Mouse (Mus musculus) CD4-positive, CD25-positive, alpha-beta regulatory T cell, adult 4 months (primary cell): ENCODE measurements around the gene Olfr1490. TPM values are rescaled to one million over a fixed set of nuclear protein-coding genes. Genes with fewer than 3 reads are reported as not detected.
"Not testable (repeated sequence)": the region's sequence is repeated elsewhere in the genome, so short reads cannot be mapped to it uniquely, and the experiment has no call there.

Experiments used
- ATAC-seq: one replicate; pipeline ENCODE4 v1.8.0; 2017
- polyA plus RNA-seq, 2 experiments: library from polyadenylated mRNA; unstranded; fragments of 100-300 nt; shearing (Covaris generic); gene quantifications; one replicate each; pipeline ENCODE4 v1.2.1; 2017

Gene Olfr1490
- polyA plus RNA-seq = not detected

DNA sequence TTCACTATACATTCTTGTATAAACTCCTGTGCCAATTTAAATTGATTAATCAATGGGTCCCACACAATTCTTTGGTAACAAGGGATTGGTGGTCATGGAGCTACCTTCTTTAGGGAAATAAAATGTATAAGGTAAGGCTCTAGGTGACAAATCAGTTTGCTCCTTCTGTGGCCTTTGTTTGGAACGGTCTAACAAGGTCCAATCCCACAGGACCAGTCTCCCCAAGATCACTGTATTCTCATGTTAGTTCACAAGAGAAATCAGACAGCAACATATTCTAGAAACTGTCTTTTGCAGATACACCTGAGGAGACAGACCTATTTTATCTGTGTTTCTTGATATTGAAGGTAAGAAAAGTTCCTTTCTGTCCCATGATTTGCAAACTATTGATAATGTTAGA lies at the start of gene Olfr1490:
Gene Olfr1490 (plus strand): TSS at position 301 of the 400 bp plus-strand sequence.
- ATAC-seq = no peak

DNA sequence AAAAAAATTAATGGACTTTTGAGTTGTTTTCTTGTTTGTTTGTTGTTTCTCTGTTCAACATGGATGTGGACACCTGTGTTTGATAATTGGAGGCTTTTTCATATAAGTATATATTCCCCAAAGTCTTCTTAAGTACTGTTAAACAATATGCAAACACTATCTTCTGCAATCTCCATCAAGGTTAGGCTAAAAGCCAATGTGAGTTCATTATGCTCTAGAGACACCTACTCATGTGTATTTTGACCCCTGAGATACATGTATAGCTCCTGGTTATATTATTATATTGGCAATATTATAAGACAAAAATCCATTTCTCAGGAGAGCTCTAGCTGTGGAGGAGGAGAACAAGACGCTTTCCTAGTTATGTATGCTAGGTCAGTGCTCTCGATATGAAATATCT lies 33.8 kb upstream of the Olfr1490 start, which contains the start of gene Olfr1487:
Gene Olfr1487 (plus strand): TSS at position 301 of the 400 bp plus-strand sequence.
- ATAC-seq = not testable (repeated sequence)

DNA sequence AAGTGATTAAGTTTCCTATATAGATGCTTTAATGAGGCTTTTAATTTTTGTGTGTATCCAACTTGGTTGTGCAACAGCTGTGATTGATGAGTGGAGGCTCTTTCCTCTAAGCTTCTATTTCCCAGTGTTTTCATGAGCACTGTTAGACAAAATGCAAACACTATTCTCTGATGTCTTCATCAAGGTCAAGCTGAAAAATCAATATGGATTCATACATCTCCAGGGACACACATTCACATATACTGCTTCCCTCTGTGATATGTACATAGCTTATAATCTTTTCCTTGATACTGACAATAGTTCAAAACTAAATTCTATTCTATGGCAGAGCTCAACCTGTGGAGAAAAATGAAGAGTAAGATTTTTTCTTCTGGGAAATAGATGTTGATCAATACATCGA lies 19.6 kb upstream of the Olfr1490 start, which contains the start of gene Olfr1489:
Gene Olfr1489 (plus strand): TSS at position 301 of the 400 bp plus-strand sequence.
- ATAC-seq = no peak

DNA sequence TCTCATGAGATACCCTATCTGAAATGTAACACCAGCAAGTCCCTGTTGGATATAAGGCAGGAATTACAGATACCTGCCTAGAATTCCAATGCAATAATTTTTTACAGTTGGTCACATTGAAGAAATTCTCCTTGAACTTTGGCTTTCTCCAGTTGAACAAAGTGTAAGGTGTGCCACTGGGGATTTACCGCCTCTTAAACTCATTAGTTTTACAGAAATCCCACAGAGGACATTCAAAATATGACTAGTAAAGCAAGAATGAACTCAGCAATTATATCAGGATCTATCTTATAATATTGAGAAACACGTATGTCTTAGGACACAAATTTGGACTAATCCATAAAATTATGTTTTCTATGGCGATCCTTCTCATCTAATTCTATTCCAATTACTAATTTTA lies 46.1 kb downstream of the Olfr1490 start, which contains the start of gene Olfr1491:
Gene Olfr1491 (plus strand): TSS at position 301 of the 400 bp plus-strand sequence.
- no peak for ATAC-seq

Other genes starting within 250 kb of the Olfr1490 start
- gene Olfr1469, start 243.2 kb upstream of the Olfr1490 start, polyA plus RNA-seq = not detected
- not detected for gene Olfr1471, start 207.7 kb upstream of the Olfr1490 start, polyA plus RNA-seq
- not detected for gene Olfr1472, start 195.0 kb upstream of the Olfr1490 start, polyA plus RNA-seq
- gene Olfr1474, start 181.5 kb upstream of the Olfr1490 start, polyA plus RNA-seq = not detected
- gene Olfr1475, start 170.9 kb upstream of the Olfr1490 start, polyA plus RNA-seq = not detected
- gene Olfr1477, start 150.5 kb upstream of the Olfr1490 start, polyA plus RNA-seq = not detected
- gene Olfr1480, start 123.2 kb upstream of the Olfr1490 start, polyA plus RNA-seq = not detected
- gene Olfr1484, start 67.6 kb upstream of the Olfr1490 start, polyA plus RNA-seq = not detected
- gene Olfr1487, start 33.7 kb upstream of the Olfr1490 start, polyA plus RNA-seq = not detected
- gene Olfr1489, start 19.5 kb upstream of the Olfr1490 start, polyA plus RNA-seq = under 1 TPM in 1 of 2 experiments, not detected in 1; 0.05 TPM
- gene Olfr1491, start 46.2 kb downstream of the Olfr1490 start, polyA plus RNA-seq = under 1 TPM in 1 of 2 experiments, not detected in 1; 0.46 TPM
- not detected for gene Olfr1493-ps1, start 72.2 kb downstream of the Olfr1490 start, polyA plus RNA-seq
- gene Olfr1494, start 88.6 kb downstream of the Olfr1490 start, polyA plus RNA-seq = not detected
- gene Olfr1495, start 113.5 kb downstream of the Olfr1490 start, polyA plus RNA-seq = not detected
- gene Olfr1496, start 126.8 kb downstream of the Olfr1490 start, polyA plus RNA-seq = not detected
- not detected for gene Olfr1497, start 147.1 kb downstream of the Olfr1490 start, polyA plus RNA-seq
- not detected for gene Olfr1499, start 168.4 kb downstream of the Olfr1490 start, polyA plus RNA-seq
- gene Olfr1500, start 179.4 kb downstream of the Olfr1490 start, polyA plus RNA-seq = under 1 TPM in 1 of 2 experiments, not detected in 1; 0.35 TPM
- gene Olfr1501, start 199.6 kb downstream of the Olfr1490 start, polyA plus RNA-seq = not detected
- not detected for gene Olfr1502, start 210.7 kb downstream of the Olfr1490 start, polyA plus RNA-seq
- gene Olfr1504, start 246.8 kb downstream of the Olfr1490 start, polyA plus RNA-seq = not detected